Mouse (Mus musculus): ENCODE results near the gene Faf1. TPM values are rescaled to one million over a fixed set of nuclear protein-coding genes. Genes with fewer than 3 reads are reported as not detected.
A peak's percentile ranks its signal among the peaks of the same experiment; 100 is the strongest.

Faf1 gene
- total RNA-seq, 1 experiment, result 52.3 TPM

- Histone ChIP-seq H3K4me3 (ENCODE audit: insufficient read depth in 1 of 2, low read depth in 1 of 2, low read length in 2 of 2, poor library complexity in 1 of 2, severe bottlenecking in 1 of 2) (no peak overlapping the region), H3K36me3 (ENCODE audit: control insufficient read depth, insufficient read depth, low read length, poor library complexity, severe bottlenecking) (no peaks in the 10 kb centered on the region), H3K9me3 (ENCODE audit: control insufficient read depth, insufficient read depth, low read depth, low read length) (no peaks in the 10 kb centered on the region), H3K9ac (ENCODE audit: insufficient read depth, low read depth, low read length, poor library complexity, severe bottlenecking) (no peak overlapping the region), H3K27ac (ENCODE audit: insufficient read depth, low read depth, low read length, poor library complexity, severe bottlenecking) (no peak overlapping the region), H3K4me1 (ENCODE audit: control insufficient read depth in 2 of 2, insufficient read depth in 2 of 2, low read length in 2 of 2, poor library complexity in 1 of 2) (no peaks in the 10 kb centered on the region)
- TF ChIP-seq MAFK (IDR thresholded peaks at IDR 0.05; ENCODE audit: insufficient read depth, low read depth, low read length), result no peak
- TF ChIP-seq ZC3H11A (IDR thresholded peaks at IDR 0.05; ENCODE audit: borderline replicate concordance, low read depth, low read length), result no peak
- TF ChIP-seq ZNF384 (IDR thresholded peaks at IDR 0.05; ENCODE audit: low read depth, low read length), result no peak
- no peak for TF ChIP-seq CHD2 (IDR thresholded peaks at IDR 0.05; ENCODE audit: low read depth, low read length)
- TF ChIP-seq HCFC1 (IDR thresholded peaks at IDR 0.05; ENCODE audit: borderline replicate concordance, insufficient read depth, low read length), result no peak
- DNase-seq (ENCODE audit: low read depth, low spot score), result no peak
- in situ Hi-C loops (cut with MboI; ENCODE audit: low sequenced_read_pairs in 2 of 2, unreplicated experiment in 2 of 2), result no loop called here
Measured at GRCm38 (mm10) chr4:109670213-109670612, 6.2 kb upstream of the Faf1 start.

GRCm38 (mm10) chr4:109671941-109672340 lies 4.4 kb upstream of the Faf1 start:
- no peak for DNase-seq (ENCODE audit: low read depth, low spot score)
- in situ Hi-C loops (cut with MboI; ENCODE audit: low sequenced_read_pairs in 2 of 2, unreplicated experiment in 2 of 2), result no loop called here
- Histone ChIP-seq H3K27ac (ENCODE audit: insufficient read depth, low read depth, low read length, poor library complexity, severe bottlenecking) (no peak overlapping the region), H3K4me1 (ENCODE audit: control insufficient read depth in 2 of 2, insufficient read depth in 2 of 2, low read length in 2 of 2, poor library complexity in 1 of 2) (peaks cover 0 to 2% of the 10 kb centered on the region in 2 experiments; a peak in 1 of 4 replicates), H3K36me3 (ENCODE audit: control insufficient read depth, insufficient read depth, low read length, poor library complexity, severe bottlenecking) (no peaks in the 10 kb centered on the region), H3K9me3 (ENCODE audit: control insufficient read depth, insufficient read depth, low read depth, low read length) (no peaks in the 10 kb centered on the region), H3K4me3 (ENCODE audit: insufficient read depth in 1 of 2, low read depth in 1 of 2, low read length in 2 of 2, poor library complexity in 1 of 2, severe bottlenecking in 1 of 2) (no peak overlapping the region), H3K9ac (ENCODE audit: insufficient read depth, low read depth, low read length, poor library complexity, severe bottlenecking) (no peak overlapping the region)
- TF ChIP-seq MAFK (IDR thresholded peaks at IDR 0.05; ENCODE audit: insufficient read depth, low read depth, low read length) (no peak), HCFC1 (IDR thresholded peaks at IDR 0.05; ENCODE audit: borderline replicate concordance, insufficient read depth, low read length) (no peak), ZNF384 (IDR thresholded peaks at IDR 0.05; ENCODE audit: low read depth, low read length) (0 out of 2 replicates have a peak, but pooled peaks have one; percentile 4)

GRCm38 (mm10) chr4:109674097-109674496 lies 2.3 kb upstream of the Faf1 start:
- H3K9me3 ChIP-seq (ENCODE audit: control insufficient read depth, insufficient read depth, low read depth, low read length), result no peaks in the 10 kb centered on the region
- in situ Hi-C loops (cut with MboI; ENCODE audit: low sequenced_read_pairs in 2 of 2, unreplicated experiment in 2 of 2), result no loop called here
- H3K4me3 ChIP-seq (ENCODE audit: insufficient read depth in 1 of 2, low read depth in 1 of 2, low read length in 2 of 2, poor library complexity in 1 of 2, severe bottlenecking in 1 of 2), result no peak overlapping the region
- TF ChIP-seq ZNF384 (IDR thresholded peaks at IDR 0.05; ENCODE audit: low read depth, low read length), result no peak
- TF ChIP-seq ZC3H11A (IDR thresholded peaks at IDR 0.05; ENCODE audit: borderline replicate concordance, low read depth, low read length), result no peak
- TF ChIP-seq CHD2 (IDR thresholded peaks at IDR 0.05; ENCODE audit: low read depth, low read length), result no peak
- no peak for TF ChIP-seq MAFK (IDR thresholded peaks at IDR 0.05; ENCODE audit: insufficient read depth, low read depth, low read length)
- no peak for TF ChIP-seq HCFC1 (IDR thresholded peaks at IDR 0.05; ENCODE audit: borderline replicate concordance, insufficient read depth, low read length)
- no peak for DNase-seq (ENCODE audit: low read depth, low spot score)
- H3K36me3 ChIP-seq (ENCODE audit: control insufficient read depth, insufficient read depth, low read length, poor library complexity, severe bottlenecking), result no peaks in the 10 kb centered on the region
- no peak overlapping the region for H3K27ac ChIP-seq (ENCODE audit: insufficient read depth, low read depth, low read length, poor library complexity, severe bottlenecking)
- no peak overlapping the region for H3K9ac ChIP-seq (ENCODE audit: insufficient read depth, low read depth, low read length, poor library complexity, severe bottlenecking)
- peaks cover 0 to 6% of the 10 kb centered on the region in 2 experiments; a peak in 1 of 4 replicates for H3K4me1 ChIP-seq (ENCODE audit: control insufficient read depth in 2 of 2, insufficient read depth in 2 of 2, low read length in 2 of 2, poor library complexity in 1 of 2)

GRCm38 (mm10) chr4:109677221-109677620 lies 833 bp downstream of the Faf1 start:
- in situ Hi-C loops (cut with MboI; ENCODE audit: low sequenced_read_pairs in 2 of 2, unreplicated experiment in 2 of 2), result no loop called here
- no peak for DNase-seq (ENCODE audit: low read depth, low spot score)
- no peak for TF ChIP-seq CHD2 (IDR thresholded peaks at IDR 0.05; ENCODE audit: low read depth, low read length)
- TF ChIP-seq ZC3H11A (IDR thresholded peaks at IDR 0.05; ENCODE audit: borderline replicate concordance, low read depth, low read length), result no peak
- no peak for TF ChIP-seq MAFK (IDR thresholded peaks at IDR 0.05; ENCODE audit: insufficient read depth, low read depth, low read length)
- no peak for TF ChIP-seq HCFC1 (IDR thresholded peaks at IDR 0.05; ENCODE audit: borderline replicate concordance, insufficient read depth, low read length)
- TF ChIP-seq ZNF384 (IDR thresholded peaks at IDR 0.05; ENCODE audit: low read depth, low read length), result no peak
- Histone ChIP-seq H3K9ac (ENCODE audit: insufficient read depth, low read depth, low read length, poor library complexity, severe bottlenecking) (peak overlapping the region; percentile 94), H3K4me1 (ENCODE audit: control insufficient read depth in 2 of 2, insufficient read depth in 2 of 2, low read length in 2 of 2, poor library complexity in 1 of 2) (peaks cover 0 to 6% of the 10 kb centered on the region in 2 experiments; a peak in 2 of 4 replicates), H3K36me3 (ENCODE audit: control insufficient read depth, insufficient read depth, low read length, poor library complexity, severe bottlenecking) (no peaks in the 10 kb centered on the region), H3K9me3 (ENCODE audit: control insufficient read depth, insufficient read depth, low read depth, low read length) (no peaks in the 10 kb centered on the region), H3K27ac (ENCODE audit: insufficient read depth, low read depth, low read length, poor library complexity, severe bottlenecking) (peak overlapping the region; percentile 90; the same call in 1 of the 2 replicates), H3K4me3 (ENCODE audit: insufficient read depth in 1 of 2, low read depth in 1 of 2, low read length in 2 of 2, poor library complexity in 1 of 2, severe bottlenecking in 1 of 2) (peak overlapping the region; percentile 97 to 99)

- Histone ChIP-seq H3K4me1 (ENCODE audit: control insufficient read depth in 2 of 2, insufficient read depth in 2 of 2, low read length in 2 of 2, poor library complexity in 1 of 2) (peaks cover 0 to 5% of the 10 kb centered on the region in 2 experiments; a peak in 1 of 4 replicates), H3K9ac (ENCODE audit: insufficient read depth, low read depth, low read length, poor library complexity, severe bottlenecking) (no peak overlapping the region), H3K36me3 (ENCODE audit: control insufficient read depth, insufficient read depth, low read length, poor library complexity, severe bottlenecking) (no peaks in the 10 kb centered on the region), H3K9me3 (ENCODE audit: control insufficient read depth, insufficient read depth, low read depth, low read length) (no peaks in the 10 kb centered on the region), H3K27ac (ENCODE audit: insufficient read depth, low read depth, low read length, poor library complexity, severe bottlenecking) (no peak overlapping the region), H3K4me3 (ENCODE audit: insufficient read depth in 1 of 2, low read depth in 1 of 2, low read length in 2 of 2, poor library complexity in 1 of 2, severe bottlenecking in 1 of 2) (peak overlapping the region; percentile 0 to 63; a peak in 3 of 4 replicates)
- TF ChIP-seq MAFK (IDR thresholded peaks at IDR 0.05; ENCODE audit: insufficient read depth, low read depth, low read length) (no peak), ZC3H11A (IDR thresholded peaks at IDR 0.05; ENCODE audit: borderline replicate concordance, low read depth, low read length) (no peak), ZNF384 (IDR thresholded peaks at IDR 0.05; ENCODE audit: low read depth, low read length) (no peak), HCFC1 (IDR thresholded peaks at IDR 0.05; ENCODE audit: borderline replicate concordance, insufficient read depth, low read length) (no peak), CHD2 (IDR thresholded peaks at IDR 0.05; ENCODE audit: low read depth, low read length) (peak; percentile 34; the same call in 1 of the 2 replicates)
- no peak for DNase-seq (ENCODE audit: low read depth, low spot score)
- in situ Hi-C loops (cut with MboI; ENCODE audit: low sequenced_read_pairs in 2 of 2, unreplicated experiment in 2 of 2), result no loop called here
Measured at GRCm38 (mm10) chr4:109683561-109683960, 7.2 kb downstream of the Faf1 start.
